Mouse (Mus musculus): ENCODE measurements at regions not wholly inside any gene's neighbourhood (a gene's known extent, or its start where the extent isn't known, plus 50 kb on each side); places are given as distances from the start of the nearest gene placed in this dataset.

DNA sequence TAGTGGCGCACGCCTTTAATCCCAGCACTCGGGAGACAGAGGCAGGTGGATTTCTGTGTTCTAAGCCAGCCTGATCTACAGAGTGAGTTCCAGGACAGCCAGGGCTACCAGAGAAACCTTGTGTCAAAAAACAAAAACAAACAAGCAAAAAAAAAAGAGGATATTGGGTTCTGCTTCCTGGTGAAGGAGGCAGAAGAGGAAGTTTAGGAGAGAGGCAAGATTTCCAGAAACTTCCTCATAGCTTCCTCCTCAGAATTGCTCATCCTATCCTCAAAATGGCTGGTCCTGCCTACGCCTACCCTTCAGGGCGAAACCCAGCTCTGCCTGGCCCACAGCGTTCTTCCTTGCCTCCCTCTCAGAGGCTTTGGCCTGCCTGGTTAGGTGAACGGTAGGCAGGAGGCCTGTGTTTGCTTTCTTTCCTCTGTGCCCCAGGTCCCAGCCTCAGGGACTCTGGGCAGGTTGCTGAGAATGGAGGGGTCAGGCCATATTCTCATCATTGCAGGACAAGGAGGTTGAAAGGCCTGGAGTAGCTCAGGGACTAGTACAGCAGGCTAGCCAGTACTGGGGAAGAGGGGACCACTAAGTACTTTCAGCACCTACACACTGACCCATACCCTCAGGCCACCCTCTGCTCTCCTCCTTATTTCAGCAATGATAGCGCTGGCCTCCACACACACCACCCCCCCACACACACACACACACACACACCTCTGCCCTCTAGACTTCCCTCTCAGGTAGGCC is 79.6 kb downstream of the Zfp36l2 start:
- no peak for DNase-seq (ENCODE audit: low spot score in 2 of 2)

- no peak for DNase-seq (ENCODE audit: low spot score in 2 of 2)
These were observed 80.2 kb downstream of the Zfp36l2 start for GRCm38 (mm10) chr17:84107497-84107896.

DNA sequence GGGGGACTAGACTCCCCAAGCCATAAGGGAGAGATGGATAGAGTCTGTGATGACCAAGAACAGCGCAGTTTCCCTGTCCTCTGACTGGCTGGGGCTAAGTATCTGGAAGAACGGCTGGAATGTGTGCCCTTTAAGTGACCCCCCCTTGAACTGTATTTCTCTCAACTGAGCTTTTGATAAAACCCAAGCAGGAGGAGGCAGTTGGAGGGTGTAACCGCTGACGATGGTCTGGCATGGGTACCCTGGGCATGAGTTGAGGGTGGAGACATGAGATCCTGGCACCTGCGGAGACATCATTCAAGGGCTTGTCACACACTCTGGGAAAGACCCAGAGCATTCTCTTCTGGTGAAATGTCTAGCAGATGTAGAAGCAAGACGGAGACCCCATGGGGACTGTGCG is 83.5 kb downstream of the Zfp36l2 start:
- DNase-seq (ENCODE audit: low spot score in 2 of 2), result no peak

DNA sequence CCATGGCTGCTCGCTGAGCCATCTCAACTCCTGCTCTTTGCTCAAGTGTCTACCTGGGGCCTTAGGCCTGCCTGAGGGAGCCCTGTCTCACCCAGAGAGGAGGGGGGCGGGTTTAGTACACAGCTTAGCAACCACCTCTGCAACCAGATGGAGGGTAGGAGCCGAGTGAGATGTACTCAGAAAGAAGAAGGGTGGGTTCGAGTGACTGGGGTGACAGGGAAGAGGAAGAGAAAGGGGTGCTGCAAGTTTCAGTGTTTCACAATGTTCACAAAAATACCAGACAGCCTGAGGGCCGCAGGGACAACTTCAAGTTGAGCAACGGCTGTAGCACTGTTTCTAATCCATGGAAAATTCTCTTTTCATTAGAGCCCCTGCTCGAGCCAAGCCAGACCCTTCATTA is 84.4 kb downstream of the Zfp36l2 start:
- DNase-seq (ENCODE audit: low spot score in 2 of 2), result no peak

DNA sequence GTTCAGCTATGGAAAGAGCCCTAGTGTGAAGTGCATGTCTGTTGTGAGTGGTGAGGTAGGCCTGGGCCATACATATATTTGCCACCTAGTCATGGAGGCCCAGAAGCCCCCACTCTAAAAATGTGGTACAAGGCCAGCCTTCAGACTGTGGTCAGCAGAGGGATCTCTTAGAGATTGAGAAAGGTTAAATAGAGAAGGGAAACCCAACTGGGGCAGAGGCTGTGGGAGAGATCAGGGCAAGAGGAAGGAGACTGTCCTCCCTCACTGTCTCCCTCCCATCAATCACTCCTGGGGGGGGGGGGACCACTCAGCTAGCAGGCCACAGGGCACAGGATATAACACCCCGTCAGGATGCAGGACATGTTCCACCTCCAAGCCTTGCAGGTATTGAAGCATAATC is 86.1 kb downstream of the Zfp36l2 start:
- no peak for DNase-seq (ENCODE audit: low spot score in 2 of 2)

DNA sequence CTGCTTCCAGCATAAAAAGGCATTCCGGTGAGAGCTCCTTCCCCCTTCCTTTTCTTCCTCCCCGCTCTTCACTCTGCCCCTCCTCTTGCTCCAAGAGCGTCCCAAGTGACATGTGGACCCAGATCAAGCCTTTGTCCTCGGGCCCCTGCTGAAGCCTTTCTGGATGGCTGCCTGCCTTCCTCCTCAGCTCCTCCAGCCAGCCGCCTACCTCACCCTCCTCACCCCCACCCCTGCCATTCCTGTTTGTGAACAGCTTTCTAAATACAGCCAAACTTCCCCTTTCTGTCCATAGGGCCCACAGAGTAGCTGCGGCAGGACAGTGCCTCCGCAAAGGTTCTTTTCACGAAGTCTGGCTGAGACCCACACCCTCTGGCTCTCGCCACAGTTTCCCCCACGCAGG is 87.2 kb downstream of the Zfp36l2 start:
- DNase-seq (ENCODE audit: low spot score in 2 of 2), result peak in 1 of 2 experiments; percentile 47

- DNase-seq (ENCODE audit: low spot score in 2 of 2), result no peak
These were observed 88.0 kb downstream of the Zfp36l2 start for GRCm38 (mm10) chr17:84099737-84100136.

DNA sequence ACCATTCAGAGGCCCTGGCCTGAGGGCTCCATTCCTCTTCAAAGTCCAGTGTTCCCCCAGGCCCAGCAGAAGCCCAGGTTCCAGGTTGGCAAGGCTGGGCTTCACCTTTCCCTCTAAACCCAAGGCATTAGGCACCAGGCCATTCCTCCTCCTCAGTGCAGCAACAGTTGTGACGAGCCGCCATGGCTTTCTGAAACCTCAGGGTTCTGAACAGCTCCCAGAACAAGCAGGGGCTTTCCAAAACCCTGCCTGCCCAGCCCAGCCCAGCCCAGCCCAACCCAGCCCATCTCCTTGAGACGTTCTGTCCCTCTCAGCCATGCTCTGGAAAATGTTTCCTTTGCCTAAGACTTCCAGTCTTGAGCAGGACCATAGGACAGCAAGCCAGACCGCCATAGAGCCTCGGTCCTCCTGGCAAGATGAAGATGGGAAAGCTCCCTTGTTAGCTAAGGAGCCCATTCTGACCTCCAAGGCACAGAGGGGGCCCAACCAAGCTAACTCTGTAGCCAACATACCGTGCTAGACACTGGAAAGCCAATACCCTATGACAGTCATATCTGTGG is 89.8 kb downstream of the Zfp36l2 start:
- no peak for DNase-seq (ENCODE audit: low spot score in 2 of 2)

DNA sequence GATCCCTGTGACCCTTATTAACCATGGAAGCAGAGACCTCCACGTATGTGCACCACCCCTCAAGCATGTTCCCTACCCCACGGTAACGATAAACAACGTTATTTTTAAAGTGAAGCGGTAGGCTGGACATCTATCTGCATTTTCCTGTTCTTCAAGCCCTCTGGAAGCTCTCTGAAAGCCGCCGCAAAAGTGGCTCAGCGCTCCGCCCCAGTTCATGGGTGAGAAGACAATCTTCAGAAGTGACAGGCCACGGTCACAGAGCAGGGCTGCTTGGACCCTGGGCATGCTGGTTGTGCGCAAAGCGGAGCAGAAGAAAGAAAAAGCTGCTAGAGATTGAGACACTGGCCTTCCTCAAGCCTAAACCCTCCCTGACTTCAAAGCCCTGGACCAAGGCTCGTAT is 90.5 kb downstream of the Zfp36l2 start:
- no peak for DNase-seq (ENCODE audit: low spot score in 2 of 2)

GRCm38 (mm10) chr17:84096345-84097260 is 91.1 kb downstream of the Zfp36l2 start:
- DNase-seq (ENCODE audit: low spot score in 2 of 2), result no peak

DNA sequence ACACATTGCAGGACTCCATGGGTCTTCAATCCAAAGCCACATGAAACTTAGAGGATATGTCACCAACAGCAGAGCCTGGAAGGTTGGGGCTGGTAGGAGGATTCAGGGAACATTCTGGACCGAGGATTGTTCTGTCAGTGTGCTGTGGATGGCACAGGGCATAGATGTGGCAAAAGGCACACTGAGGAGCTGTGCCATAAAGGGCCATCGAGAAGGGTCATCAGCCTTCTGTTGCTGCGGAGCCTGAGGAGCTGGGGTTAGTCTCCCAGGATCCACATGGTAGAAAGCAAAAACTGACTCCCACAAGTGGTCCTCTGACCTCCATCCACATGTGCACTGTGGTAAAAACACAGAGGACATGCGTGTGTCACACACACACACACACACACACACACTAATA is 91.9 kb downstream of the Zfp36l2 start:
- DNase-seq (ENCODE audit: low spot score in 2 of 2), result no peak

DNA sequence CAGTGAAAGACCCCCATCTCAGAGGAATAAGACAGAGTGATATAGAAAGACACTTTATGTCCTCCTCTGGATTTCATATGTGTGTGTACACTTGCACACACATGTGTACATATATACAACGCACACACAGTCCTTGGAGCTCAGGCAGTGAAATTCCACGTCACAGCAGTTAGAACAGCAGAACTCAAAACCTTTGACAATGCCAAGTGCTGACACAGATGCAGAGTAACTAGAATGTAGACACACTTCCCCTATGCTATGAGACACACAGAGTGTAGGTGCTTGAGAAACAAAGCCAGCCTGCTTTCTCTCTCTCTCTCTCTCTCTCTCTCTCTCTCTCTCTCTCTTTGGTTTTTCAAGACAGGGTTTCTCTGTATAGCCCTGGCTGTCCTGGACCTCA is 92.7 kb downstream of the Zfp36l2 start:
- DNase-seq (ENCODE audit: low spot score in 2 of 2), result no peak

DNA sequence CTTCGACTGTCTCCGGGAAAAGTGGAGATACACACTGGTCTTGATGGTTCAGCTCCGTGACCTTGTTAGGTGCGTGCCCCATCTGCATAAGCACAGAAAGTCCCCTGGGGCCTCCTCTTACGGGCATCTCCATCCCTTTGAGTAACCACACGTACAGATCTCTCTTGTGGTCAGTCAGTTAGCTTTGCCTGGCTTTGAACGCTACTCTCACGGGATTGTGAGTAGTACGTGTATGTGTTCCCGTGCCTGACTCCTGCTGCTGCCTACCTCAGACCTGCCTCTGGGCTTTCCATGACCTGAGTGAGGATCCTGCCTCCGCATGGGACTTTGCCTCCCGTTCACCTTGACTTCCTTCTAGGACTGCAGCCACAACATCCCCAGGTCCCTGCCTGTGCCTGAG is 101.4 kb downstream of the Zfp36l2 start:
- no peak for DNase-seq (ENCODE audit: low spot score in 2 of 2)

DNA sequence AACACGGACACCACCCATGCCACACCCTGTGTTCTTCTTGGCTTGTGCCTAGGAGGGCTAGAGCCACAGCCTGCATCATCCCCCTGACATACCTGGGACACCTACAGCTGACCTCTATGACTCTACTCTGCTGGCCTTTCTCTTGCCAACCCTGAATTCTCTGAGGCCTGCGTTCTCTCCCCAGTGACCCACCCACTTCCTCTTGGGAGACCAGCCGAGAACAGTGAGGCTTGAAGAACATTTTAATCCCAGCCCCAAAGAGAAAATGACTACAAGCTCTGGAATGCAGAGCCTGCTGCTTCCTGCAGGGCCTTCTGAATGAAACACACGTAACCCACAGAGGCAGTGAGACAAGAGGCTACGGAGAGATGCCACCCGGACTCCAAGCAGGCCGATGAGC is 102.0 kb downstream of the Zfp36l2 start:
- peak in 1 of 2 experiments; percentile 37 for DNase-seq (ENCODE audit: low spot score in 2 of 2)

- DNase-seq (ENCODE audit: low spot score in 2 of 2), result no peak
These were observed 102.5 kb downstream of the Zfp36l2 start for GRCm38 (mm10) chr17:84085232-84085631.

DNA sequence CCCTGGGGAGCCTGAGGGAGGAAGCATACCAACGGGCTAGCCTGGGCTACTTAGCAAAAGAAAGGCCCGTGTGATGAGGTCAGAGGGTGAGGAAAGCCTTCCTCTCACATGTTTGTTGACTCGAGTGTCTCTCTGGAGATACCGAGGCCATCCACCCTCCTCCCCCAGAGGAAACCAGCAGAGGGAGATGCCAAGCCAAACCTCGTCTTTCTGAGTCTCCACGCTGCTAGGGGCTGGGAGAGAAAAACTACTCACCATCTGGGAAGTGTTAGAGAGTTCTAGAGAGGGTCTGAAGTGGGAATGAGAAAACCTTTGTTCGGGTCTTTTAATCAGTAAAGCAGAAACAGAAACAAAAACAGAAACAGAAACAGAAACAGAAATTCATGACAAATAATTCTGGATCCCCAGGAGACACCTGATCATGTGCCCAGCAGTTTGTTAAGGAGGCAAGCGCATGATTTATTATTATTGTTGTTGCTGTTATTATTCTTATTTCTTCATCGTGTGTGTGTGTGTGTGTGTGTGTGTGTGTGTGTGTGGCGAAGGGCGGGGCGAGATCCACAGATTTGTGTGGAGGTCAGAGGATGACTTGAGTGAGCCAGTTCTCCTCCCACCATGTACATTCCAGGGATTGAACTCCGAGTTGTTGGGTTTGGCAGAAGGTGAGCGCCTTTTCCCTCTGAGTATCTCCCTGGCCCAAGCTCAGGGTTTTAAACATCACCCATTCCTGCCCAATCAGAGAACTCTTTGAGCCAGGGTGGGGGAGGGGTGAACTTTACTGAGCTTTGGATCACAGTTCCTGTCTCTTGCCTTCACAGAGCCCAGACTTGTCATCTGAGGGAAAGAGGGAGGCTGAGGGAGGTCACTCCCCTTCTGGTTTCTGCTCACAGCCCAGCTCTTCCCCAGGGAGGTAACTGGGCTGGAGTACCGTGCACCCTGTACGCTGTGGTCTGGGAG is 104.2 kb downstream of the Zfp36l2 start:
- no peak for DNase-seq (ENCODE audit: low spot score in 2 of 2)

- no peak for DNase-seq (ENCODE audit: low spot score in 2 of 2)
These were observed 105.2 kb downstream of the Zfp36l2 start for GRCm38 (mm10) chr17:84082571-84082970.

DNA sequence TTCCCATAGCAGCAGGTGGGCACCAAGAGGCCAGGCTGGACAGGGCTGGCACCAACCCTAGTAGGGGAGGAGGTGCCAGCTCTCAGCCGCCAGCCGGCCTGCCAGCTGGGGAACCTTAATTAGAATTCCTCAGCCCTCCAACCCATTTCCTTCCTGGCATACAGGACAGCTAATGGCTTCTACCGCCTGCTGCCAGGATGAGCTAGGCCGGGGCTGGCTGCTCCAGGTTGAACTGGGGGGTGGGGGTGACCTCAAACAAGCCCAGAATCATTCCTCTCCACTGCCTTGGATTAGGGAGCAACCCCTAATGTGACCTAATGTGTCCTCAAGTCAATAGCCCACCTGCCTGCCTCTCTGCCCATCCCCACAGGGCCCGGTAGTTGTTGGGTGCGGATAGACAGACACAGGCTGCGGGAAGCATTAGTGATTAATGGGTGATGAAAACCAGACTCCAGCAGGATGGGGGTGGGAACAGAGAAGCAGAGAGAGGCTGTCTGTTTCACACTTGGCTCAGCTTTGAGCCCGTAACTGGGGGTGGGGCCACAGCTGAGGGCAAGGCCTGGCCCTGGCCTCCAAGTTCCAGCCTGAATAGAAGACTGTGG is 105.9 kb downstream of the Zfp36l2 start:
- DNase-seq (ENCODE audit: low spot score in 2 of 2), result no peak

GRCm38 (mm10) chr17:84075081-84075938 is 112.4 kb downstream of the Zfp36l2 start:
- DNase-seq (ENCODE audit: low spot score in 2 of 2), result no peak
